Mouse (Mus musculus): ENCODE measurements at regions not wholly inside any gene's neighbourhood (a gene's known extent, or its start where the extent isn't known, plus 50 kb on each side); places are given as distances from the start of the nearest gene placed in this dataset.

- DNase-seq, result no peak
- TF ChIP-seq CTCF (conservative IDR thresholded peaks at IDR 0.05; ENCODE audit: insufficient read depth, insufficient read length, low read depth, low read length) (no peak), POLR2A (IDR thresholded peaks at IDR 0.05; ENCODE audit: low read depth, low read length) (no peak)
- H3K27me3 ChIP-seq (replicated peaks; ENCODE audit: control insufficient read depth, insufficient read depth, low read length), result no peaks in the 10 kb centered on the region
- H3K4me1 ChIP-seq (ENCODE audit: control insufficient read depth, insufficient read depth, low read length), result no peaks in the 10 kb centered on the region
- no peaks in the 10 kb centered on the region for H3K36me3 ChIP-seq (ENCODE audit: control insufficient read depth, insufficient read depth, low read length)
- WGBS, result 91% methylated on average over 5 of the region's 5 CpGs
- H3K27ac ChIP-seq (ENCODE audit: insufficient read depth, low read depth, low read length), result no peak overlapping the region
- no peak overlapping the region for H3K4me3 ChIP-seq (ENCODE audit: insufficient read depth, low read depth, low read length)
Observed at GRCm38 (mm10) chr11:114291258-114291657, 224.4 kb upstream of the Sdk2 start.

GRCm38 (mm10) chr11:114289946-114290345, 223.1 kb upstream of the Sdk2 start:
- Histone ChIP-seq H3K27me3 (replicated peaks; ENCODE audit: control insufficient read depth, insufficient read depth, low read length) (no peaks in the 10 kb centered on the region), H3K4me3 (ENCODE audit: insufficient read depth, low read depth, low read length) (no peak overlapping the region), H3K4me1 (ENCODE audit: control insufficient read depth, insufficient read depth, low read length) (no peaks in the 10 kb centered on the region), H3K36me3 (ENCODE audit: control insufficient read depth, insufficient read depth, low read length) (no peaks in the 10 kb centered on the region), H3K27ac (ENCODE audit: insufficient read depth, low read depth, low read length) (no peak overlapping the region)
- no peak for TF ChIP-seq POLR2A (IDR thresholded peaks at IDR 0.05; ENCODE audit: low read depth, low read length)
- no peak for TF ChIP-seq CTCF (conservative IDR thresholded peaks at IDR 0.05; ENCODE audit: insufficient read depth, insufficient read length, low read depth, low read length)
- 90% methylated on average over 1 of the region's 1 CpGs for WGBS
- no peak for DNase-seq

- no peak overlapping the region for H3K4me3 ChIP-seq (ENCODE audit: insufficient read depth, low read depth, low read length)
- 79% methylated on average over 20 of the region's 20 CpGs for WGBS
- H3K4me1 ChIP-seq (ENCODE audit: control insufficient read depth, insufficient read depth, low read length), result no peaks in the 10 kb centered on the region
- no peaks in the 10 kb centered on the region for H3K27me3 ChIP-seq (replicated peaks; ENCODE audit: control insufficient read depth, insufficient read depth, low read length)
- TF ChIP-seq CTCF (conservative IDR thresholded peaks at IDR 0.05; ENCODE audit: insufficient read depth, insufficient read length, low read depth, low read length) (no peak), POLR2A (IDR thresholded peaks at IDR 0.05; ENCODE audit: low read depth, low read length) (no peak)
- no peak for DNase-seq
- H3K36me3 ChIP-seq (ENCODE audit: control insufficient read depth, insufficient read depth, low read length), result no peaks in the 10 kb centered on the region
- H3K27ac ChIP-seq (ENCODE audit: insufficient read depth, low read depth, low read length), result no peak overlapping the region
Observed at GRCm38 (mm10) chr11:114284820-114285666, 218.2 kb upstream of the Sdk2 start.

GRCm38 (mm10) chr11:114283208-114283607, 216.4 kb upstream of the Sdk2 start:
- WGBS, result 47% methylated on average over 5 of the region's 5 CpGs
- no peaks in the 10 kb centered on the region for H3K36me3 ChIP-seq (ENCODE audit: control insufficient read depth, insufficient read depth, low read length)
- DNase-seq, result peak; percentile 4
- H3K27me3 ChIP-seq (replicated peaks; ENCODE audit: control insufficient read depth, insufficient read depth, low read length), result no peaks in the 10 kb centered on the region
- H3K27ac ChIP-seq (ENCODE audit: insufficient read depth, low read depth, low read length), result no peak overlapping the region
- no peak overlapping the region for H3K4me3 ChIP-seq (ENCODE audit: insufficient read depth, low read depth, low read length)
- TF ChIP-seq CTCF (conservative IDR thresholded peaks at IDR 0.05; ENCODE audit: insufficient read depth, insufficient read length, low read depth, low read length), result peak; percentile 47
- TF ChIP-seq POLR2A (IDR thresholded peaks at IDR 0.05; ENCODE audit: low read depth, low read length), result no peak
- H3K4me1 ChIP-seq (ENCODE audit: control insufficient read depth, insufficient read depth, low read length), result no peaks in the 10 kb centered on the region

- no peak overlapping the region for H3K27ac ChIP-seq (ENCODE audit: insufficient read depth, low read depth, low read length)
- H3K36me3 ChIP-seq (ENCODE audit: control insufficient read depth, insufficient read depth, low read length), result no peaks in the 10 kb centered on the region
- 78% methylated on average over 5 of the region's 5 CpGs for WGBS
- H3K4me3 ChIP-seq (ENCODE audit: insufficient read depth, low read depth, low read length), result no peak overlapping the region
- H3K4me1 ChIP-seq (ENCODE audit: control insufficient read depth, insufficient read depth, low read length), result no peaks in the 10 kb centered on the region
- TF ChIP-seq POLR2A (IDR thresholded peaks at IDR 0.05; ENCODE audit: low read depth, low read length) (no peak), CTCF (conservative IDR thresholded peaks at IDR 0.05; ENCODE audit: insufficient read depth, insufficient read length, low read depth, low read length) (no peak)
- no peaks in the 10 kb centered on the region for H3K27me3 ChIP-seq (replicated peaks; ENCODE audit: control insufficient read depth, insufficient read depth, low read length)
- no peak for DNase-seq
Observed at GRCm38 (mm10) chr11:114282566-114282965, 215.7 kb upstream of the Sdk2 start.

- no peak overlapping the region for H3K4me3 ChIP-seq (ENCODE audit: insufficient read depth, low read depth, low read length)
- H3K36me3 ChIP-seq (ENCODE audit: control insufficient read depth, insufficient read depth, low read length), result no peaks in the 10 kb centered on the region
- H3K27me3 ChIP-seq (replicated peaks; ENCODE audit: control insufficient read depth, insufficient read depth, low read length), result no peaks in the 10 kb centered on the region
- H3K4me1 ChIP-seq (ENCODE audit: control insufficient read depth, insufficient read depth, low read length), result no peaks in the 10 kb centered on the region
- no peak for DNase-seq
- no peak for TF ChIP-seq POLR2A (IDR thresholded peaks at IDR 0.05; ENCODE audit: low read depth, low read length)
- TF ChIP-seq CTCF (conservative IDR thresholded peaks at IDR 0.05; ENCODE audit: insufficient read depth, insufficient read length, low read depth, low read length), result no peak
- H3K27ac ChIP-seq (ENCODE audit: insufficient read depth, low read depth, low read length), result no peak overlapping the region
- 78% methylated on average over 9 of the region's 9 CpGs for WGBS
Observed at GRCm38 (mm10) chr11:114281846-114282245, 215.0 kb upstream of the Sdk2 start.

GRCm38 (mm10) chr11:114281041-114281695, 214.3 kb upstream of the Sdk2 start:
- H3K36me3 ChIP-seq (ENCODE audit: control insufficient read depth, insufficient read depth, low read length), result no peaks in the 10 kb centered on the region
- DNase-seq, result peak; percentile 2
- no peak overlapping the region for H3K4me3 ChIP-seq (ENCODE audit: insufficient read depth, low read depth, low read length)
- no peaks in the 10 kb centered on the region for H3K27me3 ChIP-seq (replicated peaks; ENCODE audit: control insufficient read depth, insufficient read depth, low read length)
- WGBS, result 51% methylated on average over 14 of the region's 14 CpGs
- H3K4me1 ChIP-seq (ENCODE audit: control insufficient read depth, insufficient read depth, low read length), result no peaks in the 10 kb centered on the region
- TF ChIP-seq POLR2A (IDR thresholded peaks at IDR 0.05; ENCODE audit: low read depth, low read length), result no peak
- no peak overlapping the region for H3K27ac ChIP-seq (ENCODE audit: insufficient read depth, low read depth, low read length)

Data from kidney, adult 2 months (tissue).